In the genomic region with DNA sequence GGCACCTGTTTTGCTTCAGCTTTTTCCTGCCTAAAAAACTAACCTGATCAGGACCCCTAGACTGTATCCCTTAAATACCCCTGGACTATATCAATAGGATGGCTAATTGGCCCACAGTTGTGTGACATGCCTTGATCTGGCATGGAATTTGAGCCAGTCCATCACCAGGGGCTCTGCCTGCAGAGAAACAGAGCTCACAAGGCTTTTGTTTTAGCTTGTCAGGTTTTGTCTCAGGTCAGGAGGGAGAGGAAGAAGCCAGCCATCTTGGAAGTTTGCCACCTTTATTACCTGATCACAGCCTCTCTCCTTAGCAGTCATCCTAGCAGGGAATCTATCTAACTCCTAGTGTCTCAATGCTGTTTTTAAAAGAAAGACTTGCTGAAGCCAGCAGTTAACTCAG, we compare ENCODE assay signal across 17 mouse cellular contexts.
"Had no signal": no experiment of that assay in that cellular context is flagged by ENCODE, and none has a peak within 500 bp of the region (broad histone marks: within the 10 kb centered on the region; RNA-seq: fewer than 3 reads in every experiment).

No protein-coding gene starts in this region.

- H3K27ac ChIP-seq: lung, embryonic 15.5 days; macrophage; midbrain, embryonic 13.5 days; midbrain, embryonic 15.5 days; neural tube, embryonic 12.5 days; stomach, embryonic 15.5 days; stomach, postnatal 0 days had no signal

- DNase-seq: lung, adult 2 months; lung, postnatal 14 days; lung, postnatal 36 days; right cerebral cortex, postnatal 14 days; thymus, adult 2 months; thymus, postnatal 25 days; thymus, postnatal 4 days had no signal

- H3K36me3 ChIP-seq: lung, embryonic 15.5 days; midbrain, embryonic 13.5 days; midbrain, embryonic 15.5 days; neural tube, embryonic 12.5 days; stomach, embryonic 15.5 days had no signal

- H3K9ac ChIP-seq: lung, embryonic 15.5 days; midbrain, embryonic 13.5 days; midbrain, embryonic 15.5 days; neural tube, embryonic 12.5 days; stomach, embryonic 15.5 days had no signal

- H3K4me3 ChIP-seq: lung, embryonic 15.5 days; megakaryocyte, embryonic 14.5 days; midbrain, embryonic 13.5 days; midbrain, embryonic 15.5 days; neural tube, embryonic 12.5 days; stomach, embryonic 15.5 days had no signal

- ATAC-seq: lung, postnatal 0 days; midbrain, embryonic 13.5 days; midbrain, embryonic 15.5 days had no signal

- H3K4me2 ChIP-seq: lung, embryonic 15.5 days; midbrain, embryonic 11.5 days; midbrain, embryonic 13.5 days; midbrain, embryonic 15.5 days; neural tube, embryonic 12.5 days; stomach, embryonic 15.5 days had no signal

- H3K27me3 ChIP-seq: lung, embryonic 15.5 days; megakaryocyte, embryonic 14.5 days; midbrain, embryonic 13.5 days; midbrain, embryonic 15.5 days; neural tube, embryonic 12.5 days; stomach, embryonic 15.5 days had no signal

- H3K9me3 ChIP-seq: lung, embryonic 15.5 days; midbrain, embryonic 13.5 days; midbrain, embryonic 15.5 days; neural tube, embryonic 12.5 days; stomach, embryonic 15.5 days had no signal

- H3K4me1 ChIP-seq: megakaryocyte, embryonic 14.5 days; midbrain, embryonic 13.5 days; midbrain, embryonic 15.5 days; neural tube, embryonic 12.5 days; stomach, embryonic 15.5 days had no signal
